Mouse (Mus musculus): ENCODE measurements at regions not wholly inside any gene's neighbourhood (a gene's known extent, or its start where the extent isn't known, plus 50 kb on each side); places are given as distances from the start of the nearest gene placed in this dataset.

GRCm38 (mm10) chr4:107750017-107750416 is 52.0 kb upstream of the Lrp8 start:
- Histone ChIP-seq H3K4me3 (ENCODE audit: control insufficient read depth in 1 of 2, insufficient read depth in 1 of 2, low read depth in 2 of 2, low read length in 2 of 2) (no peak overlapping the region), H3K79me2 (ENCODE audit: control insufficient read depth, insufficient read depth, low read length, poor library complexity) (no peaks in the 10 kb centered on the region), H3K4me1 (ENCODE audit: control insufficient read depth in 1 of 2, insufficient read depth in 2 of 2, low read length in 2 of 2) (peaks cover 8 to 29% of the 10 kb centered on the region in 2 experiments), H3K9me3 (replicated peaks; ENCODE audit: insufficient read depth, low read length) (no peaks in the 10 kb centered on the region), H3K27me3 (ENCODE audit: control insufficient read depth in 1 of 2, insufficient read depth in 2 of 2, low read length in 2 of 2) (no peaks in the 10 kb centered on the region), H3K36me3 (ENCODE audit: control insufficient read depth in 1 of 2, insufficient read depth in 2 of 2, low read length in 2 of 2) (peaks cover 0 to 20% of the 10 kb centered on the region in 2 experiments; a peak in 2 of 4 replicates), H3K9ac (ENCODE audit: control insufficient read depth, low read depth, low read length, poor library complexity, severe bottlenecking) (no peak overlapping the region), H3K27ac (ENCODE audit: control insufficient read depth, low read depth, low read length) (no peak overlapping the region)
- TF ChIP-seq TCF12 (IDR thresholded peaks at IDR 0.05; ENCODE audit: low read depth, low read length) (no peak), POLR2AphosphoS5 (IDR thresholded peaks at IDR 0.05; ENCODE audit: borderline replicate concordance, low read depth, low read length) (no peak), HCFC1 (IDR thresholded peaks at IDR 0.05; ENCODE audit: low read depth, low read length) (no peak), NELFE (IDR thresholded peaks at IDR 0.05; ENCODE audit: low read depth, low read length) (no peak), EP300 (IDR thresholded peaks at IDR 0.05; ENCODE audit: low read depth in 1 of 2, low read length in 2 of 2) (no peak), MAFK (IDR thresholded peaks at IDR 0.05; ENCODE audit: borderline replicate concordance, low read depth, low read length) (no peak), JUND (IDR thresholded peaks at IDR 0.05; ENCODE audit: low read depth, low read length) (no peak), E2F4 (IDR thresholded peaks at IDR 0.05; ENCODE audit: borderline replicate concordance, low read depth, low read length) (no peak), CHD2 (IDR thresholded peaks at IDR 0.05; ENCODE audit: low read length) (no peak), SIN3A (IDR thresholded peaks at IDR 0.05; ENCODE audit: low read length) (no peak), USF1 (IDR thresholded peaks at IDR 0.05; ENCODE audit: low read depth, low read length) (no peak), RAD21 (IDR thresholded peaks at IDR 0.05; ENCODE audit: low read depth, low read length) (no peak), KAT2A (conservative IDR thresholded peaks at IDR 0.05; ENCODE audit: low read depth, low read length) (no peak)
- no peak for DNase-seq (ENCODE audit: low read depth, low spot score)

All from MEL (cell line).